Mouse (Mus musculus) colon, adult 2 months (tissue): ENCODE data around the gene Cabp5. TPM values are rescaled to one million over a fixed set of nuclear protein-coding genes. Genes with fewer than 3 reads are reported as not detected.

Experiments
- polyA plus RNA-seq: library from polyadenylated mRNA; depleted of rRNA; stranded (reverse); fragments of >200 nt; gene quantifications from 2 replicates; pipeline ENCODE4 v1.2.3, GENCODE M21; 2012; rRNA removed

Gene Cabp5
- polyA plus RNA-seq, result not detected in 2 replicates

DNA sequence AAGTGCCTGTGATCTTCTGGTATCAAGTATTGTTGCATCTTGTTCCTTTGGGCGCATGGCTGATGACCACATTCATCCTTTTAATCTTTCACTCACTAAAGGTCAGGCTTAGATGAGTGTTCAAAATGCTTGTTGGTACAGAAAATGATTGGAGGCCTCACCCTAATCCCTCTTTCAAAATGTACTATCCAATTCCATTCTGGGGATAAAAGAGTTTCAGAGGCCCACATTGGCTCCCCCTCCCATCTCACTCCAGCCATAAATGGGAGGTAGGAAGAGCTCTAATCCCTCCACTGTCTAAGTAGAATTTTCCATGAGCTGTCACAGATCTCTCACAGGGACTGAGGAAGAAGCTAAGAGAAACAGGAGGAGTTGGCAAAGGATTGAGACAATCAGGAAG is at the start of gene Cabp5:
Gene Cabp5 (plus strand): TSS at position 301 of the 400 bp plus-strand sequence.

DNA sequence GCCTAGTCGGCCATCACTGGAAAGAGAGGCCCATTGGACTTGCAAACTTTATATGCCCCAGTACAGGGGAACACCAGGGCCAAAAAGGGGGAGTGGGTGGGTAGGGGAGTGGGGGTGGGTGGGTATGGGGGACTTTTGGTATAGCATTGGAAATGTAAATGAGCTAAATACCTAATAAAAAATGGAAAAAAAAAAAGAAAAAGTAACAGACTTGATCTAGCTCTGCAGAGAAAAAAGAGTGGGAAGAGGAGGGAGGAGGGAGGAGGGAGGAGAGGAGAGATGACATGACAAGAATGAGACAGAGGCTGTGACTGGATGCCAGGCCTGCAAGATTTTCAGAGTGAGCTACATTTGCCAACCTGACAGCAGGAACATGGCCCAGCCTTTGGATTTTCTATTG is 52.6 kb downstream of the Cabp5 start, which contains the start of gene Bsph1:
Gene Bsph1 (plus strand): TSS at position 301 of the 400 bp plus-strand sequence.

Other genes with a start within 250 kb of the Cabp5 start
- gene Vmn1r88, start 238.6 kb upstream of the Cabp5 start, polyA plus RNA-seq, result not detected in 2 replicates
- not detected in 2 replicates for gene Vmn1r89, start 185.1 kb upstream of the Cabp5 start, polyA plus RNA-seq
- 8.2 and 8.9 TPM in 2 replicates for gene Lig1, start 120.8 kb upstream of the Cabp5 start, polyA plus RNA-seq
- 2.9 and 3.7 TPM in 2 replicates for gene Zswim9, start 119.4 kb upstream of the Cabp5 start, polyA plus RNA-seq
- 0.07 and 0.14 TPM in 2 replicates for gene Pla2g4c, start 73.5 kb upstream of the Cabp5 start, polyA plus RNA-seq
- not detected in 2 replicates for gene Bsph1, start 52.7 kb downstream of the Cabp5 start, polyA plus RNA-seq
- not detected in 2 replicates for gene Bsph2, start 172.9 kb downstream of the Cabp5 start, polyA plus RNA-seq
- not detected in 2 replicates for gene Sult2a5, start 225.8 kb downstream of the Cabp5 start, polyA plus RNA-seq